Mouse (Mus musculus) spleen, postnatal 10 days (tissue): ENCODE data around the gene Ccp110.

Source experiments
- DNase-seq, 2 experiments: peaks; one replicate each; pipeline ENCODE4 v3.0.0; 2021 to 2022; ENCODE audit warnings: low spot score in 2 of 2

Ccp110 gene

GRCm38 (mm10) chr7:118728846-118729587 is 16.7 kb downstream of the Ccp110 start:
- DNase-seq: no peak

- DNase-seq: no peak
These were observed 19.4 kb downstream of the Ccp110 start for GRCm38 (mm10) chr7:118731781-118732180.

- no peak for DNase-seq
These were observed 20.9 kb downstream of the Ccp110 start for GRCm38 (mm10) chr7:118733225-118733624.

- DNase-seq: no peak
These were observed 26.4 kb downstream of the Ccp110 start for GRCm38 (mm10) chr7:118738730-118739129.

- DNase-seq: peak; percentile 62 to 86
These were observed 27.7 kb downstream of the Ccp110 start, which contains the start of gene Vps35l for GRCm38 (mm10) chr7:118739975-118740531. Gene Vps35l (plus strand): TSS chr7:118740226.

- peak; percentile 83 to 96 for DNase-seq
These were observed 28.4 kb downstream of the Ccp110 start for GRCm38 (mm10) chr7:118740532-118741338.

GRCm38 (mm10) chr7:118742278-118742677 is 29.9 kb downstream of the Ccp110 start:
- no peak for DNase-seq

- no peak for DNase-seq
These were observed 32.4 kb downstream of the Ccp110 start for GRCm38 (mm10) chr7:118744766-118745165.

- no peak for DNase-seq
These were observed 35.7 kb downstream of the Ccp110 start for GRCm38 (mm10) chr7:118747891-118748672.

GRCm38 (mm10) chr7:118749706-118750105 is 37.4 kb downstream of the Ccp110 start:
- DNase-seq: no peak

GRCm38 (mm10) chr7:118751625-118752024 is 39.3 kb downstream of the Ccp110 start:
- DNase-seq: no peak

GRCm38 (mm10) chr7:118755756-118756155 is 43.4 kb downstream of the Ccp110 start:
- no peak for DNase-seq

GRCm38 (mm10) chr7:118756490-118757265 is 44.3 kb downstream of the Ccp110 start:
- peak in 1 of 2 experiments; percentile 54 for DNase-seq

- DNase-seq: no peak
These were observed 46.0 kb downstream of the Ccp110 start for GRCm38 (mm10) chr7:118758369-118758768.

- no peak for DNase-seq
These were observed 47.0 kb downstream of the Ccp110 start for GRCm38 (mm10) chr7:118759372-118759771.

- no peak for DNase-seq
These were observed 51.6 kb downstream of the Ccp110 start for GRCm38 (mm10) chr7:118763939-118764338.

- DNase-seq: no peak
These were observed 52.4 kb downstream of the Ccp110 start for GRCm38 (mm10) chr7:118764725-118765124.

- DNase-seq: no peak
These were observed 53.3 kb downstream of the Ccp110 start for GRCm38 (mm10) chr7:118765604-118766003.

GRCm38 (mm10) chr7:118766119-118766833 is 53.9 kb downstream of the Ccp110 start:
- peak; percentile 41 to 75 for DNase-seq

- DNase-seq: no peak
These were observed 54.5 kb downstream of the Ccp110 start for GRCm38 (mm10) chr7:118766834-118767224.
